ENCODE assay signal across 21 mouse cellular contexts in genomic region chr10:103145769-103146379, GRCm38 (mm10).
A peak's percentile ranks its signal among the peaks of the same experiment; 100 is the strongest.
DNase-seq lines count a peak whose midpoint lies in the region; ATAC-seq and TF ChIP-seq lines count a peak whose summit lies in the region.
"Had no signal": no experiment of that assay in that cellular context is flagged by ENCODE, and none has a peak within 500 bp of the region (broad histone marks: within the 10 kb centered on the region; RNA-seq: fewer than 3 reads in every experiment).

No protein-coding gene starts in this region.

- no peaks in the 10 kb centered on the region for H3K27me3 ChIP-seq in embryonic facial prominence, embryonic 13.5 days
- no peaks in the 10 kb centered on the region for H3K27me3 ChIP-seq in embryonic facial prominence, embryonic 10.5 days (replicated peaks; ENCODE audit: low read depth, poor library complexity, severe bottlenecking)
- no peaks in the 10 kb centered on the region for H3K27me3 ChIP-seq in stomach, embryonic 15.5 days (replicated peaks)
- H3K27me3 ChIP-seq in stomach, postnatal 0 days (ENCODE audit: control insufficient read depth, insufficient read depth, low read length): no peaks in the 10 kb centered on the region
- H3K27me3 ChIP-seq in kidney, postnatal 0 days (ENCODE audit: insufficient read depth, low read length): no peaks in the 10 kb centered on the region
- H3K27me3 ChIP-seq in stomach, embryonic 16.5 days (ENCODE audit: control insufficient read depth, insufficient read depth, low read length): no peaks in the 10 kb centered on the region
- no peaks in the 10 kb centered on the region for H3K27me3 ChIP-seq in forebrain, embryonic 15.5 days
- H3K27me3 ChIP-seq: forebrain, embryonic 13.5 days; hindbrain, embryonic 15.5 days; midbrain, embryonic 12.5 days had no signal

- no peak for ATAC-seq in embryonic facial prominence, embryonic 13.5 days (ENCODE audit: insufficient number of reproducible peaks, insufficient read depth, low FRiP score, low TSS enrichment, low read depth)
- no peak for ATAC-seq in stomach, embryonic 15.5 days (ENCODE audit: insufficient read depth, low FRiP score, low read depth)
- no peak for ATAC-seq in stomach, postnatal 0 days (ENCODE audit: low FRiP score, low TSS enrichment)
- ATAC-seq in kidney, postnatal 0 days (replicated peaks; ENCODE audit: low FRiP score, low read depth): no peak; the same call in 1 of the 2 replicates
- ATAC-seq in stomach, embryonic 16.5 days (ENCODE audit: insufficient read depth, low FRiP score): no peak
- ATAC-seq in forebrain, embryonic 15.5 days (replicated peaks): no peak
- ATAC-seq: forebrain, embryonic 13.5 days had no signal

- H3K27ac ChIP-seq in embryonic facial prominence, embryonic 13.5 days: peak overlapping the region; percentile 58
- H3K27ac ChIP-seq in embryonic facial prominence, embryonic 10.5 days (replicated peaks): no peak overlapping the region
- H3K27ac ChIP-seq in stomach, embryonic 15.5 days: no peak overlapping the region
- no peak overlapping the region for H3K27ac ChIP-seq in stomach, postnatal 0 days (replicated peaks)
- no peak overlapping the region for H3K27ac ChIP-seq in kidney, postnatal 0 days
- peak overlapping the region; percentile 34; the same call in 1 of the 2 replicates for H3K27ac ChIP-seq in stomach, embryonic 16.5 days (ENCODE audit: low read length)
- no peak overlapping the region for H3K27ac ChIP-seq in forebrain, embryonic 15.5 days (replicated peaks)
- H3K27ac ChIP-seq: forebrain, embryonic 13.5 days; hindbrain, embryonic 15.5 days; midbrain, embryonic 12.5 days had no signal

- no peak for TF ChIP-seq CTCF in stomach, postnatal 0 days (IDR thresholded peaks at IDR 0.05; ENCODE audit: low read depth)
- no peak for TF ChIP-seq CTCF in kidney, postnatal 0 days (IDR thresholded peaks at IDR 0.05; ENCODE audit: low read depth)

- H3K9me3 ChIP-seq in embryonic facial prominence, embryonic 13.5 days: no peaks in the 10 kb centered on the region
- H3K9me3 ChIP-seq in embryonic facial prominence, embryonic 10.5 days: no peaks in the 10 kb centered on the region
- no peaks in the 10 kb centered on the region for H3K9me3 ChIP-seq in stomach, embryonic 15.5 days
- H3K9me3 ChIP-seq in stomach, postnatal 0 days (ENCODE audit: control insufficient read depth, low read length): no peaks in the 10 kb centered on the region
- no peaks in the 10 kb centered on the region for H3K9me3 ChIP-seq in kidney, postnatal 0 days (replicated peaks; ENCODE audit: low read length)
- no peaks in the 10 kb centered on the region for H3K9me3 ChIP-seq in stomach, embryonic 16.5 days (replicated peaks; ENCODE audit: control insufficient read depth, low read length)
- H3K9me3 ChIP-seq in forebrain, embryonic 15.5 days: no peaks in the 10 kb centered on the region
- H3K9me3 ChIP-seq: forebrain, embryonic 13.5 days; hindbrain, embryonic 15.5 days; midbrain, embryonic 12.5 days had no signal

- H3K4me2 ChIP-seq in embryonic facial prominence, embryonic 13.5 days: peak overlapping the region; percentile 37
- peak overlapping the region; percentile 9; the same call in 1 of the 2 replicates for H3K4me2 ChIP-seq in stomach, embryonic 15.5 days
- H3K4me2 ChIP-seq in stomach, postnatal 0 days (replicated peaks; ENCODE audit: low read depth): no peak overlapping the region
- H3K4me2 ChIP-seq in kidney, postnatal 0 days (ENCODE audit: low read length): peak overlapping the region; percentile 28; the same call in 1 of the 2 replicates
- peak overlapping the region; percentile 23 for H3K4me2 ChIP-seq in stomach, embryonic 16.5 days (ENCODE audit: low read depth, low read length)
- H3K4me2 ChIP-seq in forebrain, embryonic 15.5 days (replicated peaks): no peak overlapping the region
- H3K4me2 ChIP-seq: forebrain, embryonic 13.5 days; hindbrain, embryonic 15.5 days; midbrain, embryonic 12.5 days had no signal

- H3K9ac ChIP-seq in embryonic facial prominence, embryonic 13.5 days: 0 out of 2 replicates have a peak overlapping the region, but pooled peaks have one; percentile 46
- H3K9ac ChIP-seq in stomach, embryonic 15.5 days: no peak overlapping the region
- no peak overlapping the region for H3K9ac ChIP-seq in stomach, postnatal 0 days (ENCODE audit: low read length)
- H3K9ac ChIP-seq in kidney, postnatal 0 days (ENCODE audit: low read depth, low read length): no peak overlapping the region
- no peak overlapping the region for H3K9ac ChIP-seq in stomach, embryonic 16.5 days (ENCODE audit: low read length)
- H3K9ac ChIP-seq in forebrain, embryonic 15.5 days (replicated peaks): no peak overlapping the region
- H3K9ac ChIP-seq: forebrain, embryonic 13.5 days; hindbrain, embryonic 15.5 days; midbrain, embryonic 12.5 days had no signal

- no peak for TF ChIP-seq EP300 in stomach, postnatal 0 days (optimal IDR thresholded peaks at IDR 0.05)

- H3K4me1 ChIP-seq in embryonic facial prominence, embryonic 13.5 days: no peaks in the 10 kb centered on the region
- no peaks in the 10 kb centered on the region for H3K4me1 ChIP-seq in embryonic facial prominence, embryonic 10.5 days
- H3K4me1 ChIP-seq in stomach, embryonic 15.5 days: no peaks in the 10 kb centered on the region
- H3K4me1 ChIP-seq in stomach, postnatal 0 days (replicated peaks; ENCODE audit: control insufficient read depth, insufficient read depth): no peaks in the 10 kb centered on the region
- H3K4me1 ChIP-seq in kidney, postnatal 0 days (replicated peaks; ENCODE audit: insufficient read depth, low read length): no peaks in the 10 kb centered on the region
- H3K4me1 ChIP-seq in stomach, embryonic 16.5 days (ENCODE audit: control insufficient read depth, insufficient read depth, low read length): peaks cover 3% of the 10 kb centered on the region; the same call in 1 of the 2 replicates
- H3K4me1 ChIP-seq in forebrain, embryonic 15.5 days: no peaks in the 10 kb centered on the region
- H3K4me1 ChIP-seq: forebrain, embryonic 13.5 days; hindbrain, embryonic 15.5 days; midbrain, embryonic 12.5 days had no signal

- H3K4me3 ChIP-seq in embryonic facial prominence, embryonic 13.5 days: 0 out of 2 replicates have a peak overlapping the region, but pooled peaks have one; percentile 13
- no peak overlapping the region for H3K4me3 ChIP-seq in embryonic facial prominence, embryonic 10.5 days
- no peak overlapping the region for H3K4me3 ChIP-seq in stomach, embryonic 15.5 days (replicated peaks)
- H3K4me3 ChIP-seq in stomach, postnatal 0 days (ENCODE audit: low read depth, low read length): no peak overlapping the region
- no peak overlapping the region for H3K4me3 ChIP-seq in kidney, postnatal 0 days (replicated peaks; ENCODE audit: low read depth, low read length)
- no peak overlapping the region for H3K4me3 ChIP-seq in stomach, embryonic 16.5 days (replicated peaks; ENCODE audit: low read length)
- no peak overlapping the region for H3K4me3 ChIP-seq in forebrain, embryonic 15.5 days
- H3K4me3 ChIP-seq: erythroblast, embryonic 14.5 days; forebrain, embryonic 13.5 days; hindbrain, embryonic 15.5 days; midbrain, embryonic 12.5 days had no signal

- 62% methylated on average over 8 of the region's 8 CpGs for WGBS in embryonic facial prominence, embryonic 13.5 days
- 74% methylated on average over 8 of the region's 8 CpGs for WGBS in embryonic facial prominence, embryonic 10.5 days
- WGBS in stomach, embryonic 15.5 days: 26% methylated on average over 8 of the region's 8 CpGs
- WGBS in stomach, postnatal 0 days: 26% methylated on average over 8 of the region's 8 CpGs
- WGBS in kidney, postnatal 0 days: 45% methylated on average over 8 of the region's 8 CpGs
- WGBS in stomach, embryonic 16.5 days: 25% methylated on average over 8 of the region's 8 CpGs
- 72% methylated on average over 8 of the region's 8 CpGs for WGBS in forebrain, embryonic 15.5 days

- H3K36me3 ChIP-seq in embryonic facial prominence, embryonic 13.5 days: no peaks in the 10 kb centered on the region
- H3K36me3 ChIP-seq in embryonic facial prominence, embryonic 10.5 days (replicated peaks): no peaks in the 10 kb centered on the region
- no peaks in the 10 kb centered on the region for H3K36me3 ChIP-seq in stomach, embryonic 15.5 days
- no peaks in the 10 kb centered on the region for H3K36me3 ChIP-seq in stomach, postnatal 0 days (ENCODE audit: control insufficient read depth, insufficient read depth, low read length)
- no peaks in the 10 kb centered on the region for H3K36me3 ChIP-seq in kidney, postnatal 0 days (ENCODE audit: insufficient read depth, low read length)
- no peaks in the 10 kb centered on the region for H3K36me3 ChIP-seq in stomach, embryonic 16.5 days (ENCODE audit: control insufficient read depth, insufficient read depth, low read length)
- no peaks in the 10 kb centered on the region for H3K36me3 ChIP-seq in forebrain, embryonic 15.5 days
- H3K36me3 ChIP-seq: hindbrain, embryonic 15.5 days; midbrain, embryonic 12.5 days had no signal

- DNase-seq in embryonic facial prominence, embryonic 10.5 days (ENCODE audit: low spot score): no peak
- no peak for DNase-seq in stomach, postnatal 0 days (ENCODE audit: low spot score)
- peak; percentile 91 for DNase-seq in kidney, postnatal 0 days (ENCODE audit: low spot score)
- no peak for DNase-seq in cerebellum, postnatal 4 days (ENCODE audit: low spot score in 2 of 2)
- DNase-seq: adrenal gland, postnatal 10 days; cerebellum, adult 2 months; cerebellum, postnatal 36 days; gastrocnemius, postnatal 10 days; heart, adult 11 months; heart, postnatal 36 days; layer of hippocampus, postnatal 36 days; lung, postnatal 10 days; thymus, postnatal 4 days had no signal

Comparison
In these comparisons a context has a peak if more than half of its experiments do, and no peak if none do; other contexts are left out.
1. H3K27ac ChIP-seq: peak in embryonic facial prominence, embryonic 13.5 days (single experiment) and stomach, embryonic 16.5 days (single experiment); none in embryonic facial prominence, embryonic 10.5 days (single experiment), stomach, embryonic 15.5 days (single experiment), stomach, postnatal 0 days (single experiment), kidney, postnatal 0 days (single experiment) and forebrain, embryonic 15.5 days (single experiment).
2. H3K4me2 ChIP-seq: peak in embryonic facial prominence, embryonic 13.5 days (single experiment), stomach, embryonic 15.5 days (single experiment), kidney, postnatal 0 days (single experiment) and stomach, embryonic 16.5 days (single experiment); none in stomach, postnatal 0 days (single experiment) and forebrain, embryonic 15.5 days (single experiment).